Mouse (Mus musculus): Measurements from ENCODE around the gene Slc6a12. TPM values are rescaled to one million over a fixed set of nuclear protein-coding genes. Genes with fewer than 3 reads are reported as not detected.

Gene Slc6a12
- total and polyA plus RNA-seq, 2 experiments from 2014 or later = 2.8 to 5.0 TPM

DNA sequence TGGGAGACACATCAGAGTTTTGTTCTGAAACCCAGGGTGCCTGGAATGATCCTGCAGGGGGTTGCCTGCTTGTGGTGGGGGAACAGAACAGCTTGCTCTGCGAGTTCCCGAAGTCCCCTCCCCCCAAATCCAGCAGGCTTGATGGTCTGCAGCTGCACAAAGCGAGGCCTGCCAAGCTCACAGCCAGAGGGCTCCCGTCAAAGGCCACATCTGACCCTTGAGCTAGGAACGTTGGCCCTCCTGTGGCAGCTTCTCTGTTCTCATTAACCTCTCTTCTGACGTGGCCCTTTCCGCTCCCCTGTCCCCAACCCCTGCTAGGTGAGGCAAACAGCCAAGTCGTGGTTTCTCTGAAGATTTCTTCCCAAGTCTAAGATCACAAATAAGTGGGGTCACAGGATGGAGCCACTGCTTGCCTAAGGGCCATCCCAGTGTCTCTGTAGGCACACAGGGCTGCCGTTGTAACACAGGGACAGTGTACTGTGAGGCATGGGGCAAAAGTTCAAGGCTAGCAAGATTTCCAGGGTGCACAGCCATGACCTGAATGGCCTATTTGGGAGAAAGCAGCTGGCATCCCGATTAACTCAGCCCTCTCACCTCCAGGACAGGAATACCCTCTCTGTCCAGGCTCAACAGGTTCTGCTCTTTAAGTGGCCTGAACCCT lies 12.9 kb upstream of the Slc6a12 start:
- H3K4me2 ChIP-seq (ENCODE audit: low read depth) = no peak overlapping the region
- no peaks in the 10 kb centered on the region for H3K27me3 ChIP-seq (ENCODE audit: insufficient read depth, low read length)
- H3K4me1 ChIP-seq (ENCODE audit: insufficient read depth) = no peaks in the 10 kb centered on the region
- H3K27ac ChIP-seq (ENCODE audit: low read depth, low read length) = no peak overlapping the region
- no peak for TF ChIP-seq CTCF (IDR thresholded peaks at IDR 0.05; ENCODE audit: low read depth)
- 13% methylated on average over 10 of the region's 10 CpGs for WGBS
- no peaks in the 10 kb centered on the region for H3K9me3 ChIP-seq (ENCODE audit: low read length)
- no peak for DNase-seq
- H3K36me3 ChIP-seq (ENCODE audit: insufficient read depth) = no peaks in the 10 kb centered on the region
- H3K4me3 ChIP-seq (ENCODE audit: low read depth, low read length) = no peak overlapping the region
- peak; percentile 23; the same call in 1 of the 2 replicates for ATAC-seq
- H3K9ac ChIP-seq = no peak overlapping the region

GRCm38 (mm10) chr6:121335841-121336240 lies 7.0 kb upstream of the Slc6a12 start:
- no peaks in the 10 kb centered on the region for H3K4me1 ChIP-seq (ENCODE audit: insufficient read depth)
- no peaks in the 10 kb centered on the region for H3K27me3 ChIP-seq (ENCODE audit: insufficient read depth, low read length)
- ATAC-seq = no peak
- no peak overlapping the region for H3K4me3 ChIP-seq (ENCODE audit: low read depth, low read length)
- no peak overlapping the region for H3K4me2 ChIP-seq (ENCODE audit: low read depth)
- H3K9me3 ChIP-seq (ENCODE audit: low read length) = no peaks in the 10 kb centered on the region
- H3K27ac ChIP-seq (ENCODE audit: low read depth, low read length) = no peak overlapping the region
- DNase-seq = no peak
- 81% methylated on average over 9 of the region's 9 CpGs for WGBS
- no peak for TF ChIP-seq CTCF (IDR thresholded peaks at IDR 0.05; ENCODE audit: low read depth)
- no peaks in the 10 kb centered on the region for H3K36me3 ChIP-seq (ENCODE audit: insufficient read depth)
- H3K9ac ChIP-seq = no peak overlapping the region

- no peaks in the 10 kb centered on the region for H3K9me3 ChIP-seq (ENCODE audit: low read length)
- no peaks in the 10 kb centered on the region for H3K4me1 ChIP-seq (ENCODE audit: insufficient read depth)
- H3K9ac ChIP-seq = no peak overlapping the region
- ATAC-seq = no peak
- DNase-seq = no peak
- H3K36me3 ChIP-seq (ENCODE audit: insufficient read depth) = no peaks in the 10 kb centered on the region
- TF ChIP-seq CTCF (IDR thresholded peaks at IDR 0.05; ENCODE audit: low read depth) = no peak
- 75% methylated on average over 8 of the region's 8 CpGs for WGBS
- H3K27ac ChIP-seq (ENCODE audit: low read depth, low read length) = no peak overlapping the region
- no peak overlapping the region for H3K4me2 ChIP-seq (ENCODE audit: low read depth)
- no peaks in the 10 kb centered on the region for H3K27me3 ChIP-seq (ENCODE audit: insufficient read depth, low read length)
- H3K4me3 ChIP-seq (ENCODE audit: low read depth, low read length) = no peak overlapping the region
Observed at GRCm38 (mm10) chr6:121336558-121336957, 6.3 kb upstream of the Slc6a12 start.

GRCm38 (mm10) chr6:121337229-121337628 lies 5.6 kb upstream of the Slc6a12 start:
- no peak for TF ChIP-seq CTCF (IDR thresholded peaks at IDR 0.05; ENCODE audit: low read depth)
- H3K4me1 ChIP-seq (ENCODE audit: insufficient read depth) = no peaks in the 10 kb centered on the region
- ATAC-seq = no peak
- 91% methylated on average over 9 of the region's 9 CpGs for WGBS
- H3K27ac ChIP-seq (ENCODE audit: low read depth, low read length) = no peak overlapping the region
- H3K27me3 ChIP-seq (ENCODE audit: insufficient read depth, low read length) = no peaks in the 10 kb centered on the region
- no peaks in the 10 kb centered on the region for H3K36me3 ChIP-seq (ENCODE audit: insufficient read depth)
- no peak overlapping the region for H3K9ac ChIP-seq
- no peaks in the 10 kb centered on the region for H3K9me3 ChIP-seq (ENCODE audit: low read length)
- no peak for DNase-seq
- no peak overlapping the region for H3K4me3 ChIP-seq (ENCODE audit: low read depth, low read length)
- no peak overlapping the region for H3K4me2 ChIP-seq (ENCODE audit: low read depth)

DNA sequence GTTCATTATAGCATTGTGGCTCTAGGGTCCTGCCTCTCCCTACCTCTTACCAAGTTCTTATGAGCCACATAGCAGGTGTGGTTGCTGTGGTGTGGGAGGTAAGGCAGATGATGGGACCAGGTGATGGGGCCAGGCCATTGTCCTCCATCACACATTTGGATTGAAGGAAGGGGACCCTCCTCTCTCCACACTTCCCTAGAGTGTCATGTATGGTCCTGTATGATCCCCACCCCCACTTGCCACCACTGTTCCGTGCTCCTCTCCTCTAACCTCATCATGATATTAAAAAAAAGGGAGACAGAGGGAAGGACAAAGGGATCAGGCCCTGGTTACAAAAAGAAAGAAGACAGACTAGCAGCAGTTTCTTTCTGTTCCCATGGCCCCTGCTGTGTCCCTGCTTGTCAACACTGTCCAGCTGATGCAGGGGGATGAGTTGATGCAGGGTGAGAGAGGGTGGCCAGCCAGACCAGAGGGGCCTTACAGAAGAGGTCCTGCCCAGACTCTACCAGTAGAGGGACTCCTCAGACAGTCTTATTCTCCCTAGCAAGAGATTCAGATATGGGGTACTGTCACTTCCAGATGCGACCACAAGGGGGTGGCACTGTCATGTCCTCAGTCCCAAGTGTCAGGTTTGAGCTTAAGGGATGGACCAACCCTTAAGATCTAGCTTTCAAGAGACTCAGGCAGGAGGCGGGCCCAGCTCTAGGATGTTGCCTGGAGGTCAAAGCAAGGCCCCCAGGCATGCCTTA lies 4.9 kb upstream of the Slc6a12 start:
- Histone ChIP-seq H3K36me3 (ENCODE audit: insufficient read depth) (no peaks in the 10 kb centered on the region), H3K4me2 (ENCODE audit: low read depth) (no peak overlapping the region), H3K9ac (no peak overlapping the region), H3K27ac (ENCODE audit: low read depth, low read length) (no peak overlapping the region), H3K27me3 (ENCODE audit: insufficient read depth, low read length) (no peaks in the 10 kb centered on the region), H3K9me3 (ENCODE audit: low read length) (no peaks in the 10 kb centered on the region), H3K4me3 (ENCODE audit: low read depth, low read length) (no peak overlapping the region), H3K4me1 (ENCODE audit: insufficient read depth) (no peaks in the 10 kb centered on the region)
- WGBS = 26% methylated on average over 3 of the region's 3 CpGs
- peak; percentile 84 for ATAC-seq
- TF ChIP-seq CTCF (IDR thresholded peaks at IDR 0.05; ENCODE audit: low read depth) = peak; percentile 96
- DNase-seq = peak; percentile 84

- TF ChIP-seq CTCF (IDR thresholded peaks at IDR 0.05; ENCODE audit: low read depth) = no peak
- no peak overlapping the region for H3K4me2 ChIP-seq (ENCODE audit: low read depth)
- H3K9ac ChIP-seq = no peak overlapping the region
- H3K4me1 ChIP-seq (ENCODE audit: insufficient read depth) = no peaks in the 10 kb centered on the region
- H3K36me3 ChIP-seq (ENCODE audit: insufficient read depth) = no peaks in the 10 kb centered on the region
- H3K4me3 ChIP-seq (ENCODE audit: low read depth, low read length) = no peak overlapping the region
- WGBS = 49% methylated on average over 4 of the region's 4 CpGs
- ATAC-seq (no peak), DNase-seq (no peak)
- H3K9me3 ChIP-seq (ENCODE audit: low read length) = no peaks in the 10 kb centered on the region
- H3K27me3 ChIP-seq (ENCODE audit: insufficient read depth, low read length) = no peaks in the 10 kb centered on the region
- no peak overlapping the region for H3K27ac ChIP-seq (ENCODE audit: low read depth, low read length)
Observed at GRCm38 (mm10) chr6:121338519-121338896, 4.4 kb upstream of the Slc6a12 start.

DNA sequence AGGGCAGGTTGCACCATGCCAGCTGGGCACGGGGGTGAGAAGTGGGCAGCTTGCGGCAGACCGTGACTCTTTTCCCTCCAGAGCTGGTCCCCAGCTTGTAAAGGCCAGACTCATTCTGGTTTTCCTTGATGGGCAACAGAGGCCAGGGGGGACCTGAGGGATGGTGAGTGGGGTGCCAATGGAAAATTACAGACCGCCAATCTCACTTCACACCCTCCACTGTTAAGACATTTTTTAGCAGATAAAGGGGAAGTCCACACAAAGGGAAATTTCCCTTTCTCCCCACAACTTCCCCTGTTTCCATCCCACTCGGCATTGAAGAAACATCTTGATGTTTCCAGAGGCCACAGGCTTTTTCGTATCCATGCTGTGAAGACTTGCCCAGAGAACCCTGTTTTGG lies 1.2 kb upstream of the Slc6a12 start:
- Histone ChIP-seq H3K27me3 (ENCODE audit: insufficient read depth, low read length) (no peaks in the 10 kb centered on the region), H3K4me3 (ENCODE audit: low read depth, low read length) (no peak overlapping the region), H3K4me1 (ENCODE audit: insufficient read depth) (0 out of 2 replicates have a peak, but pooled peaks cover 3% of the 10 kb centered on the region), H3K9ac (no peak overlapping the region), H3K9me3 (ENCODE audit: low read length) (no peaks in the 10 kb centered on the region), H3K4me2 (ENCODE audit: low read depth) (no peak overlapping the region), H3K36me3 (ENCODE audit: insufficient read depth) (no peaks in the 10 kb centered on the region), H3K27ac (ENCODE audit: low read depth, low read length) (no peak overlapping the region)
- no peak for TF ChIP-seq CTCF (IDR thresholded peaks at IDR 0.05; ENCODE audit: low read depth)
- DNase-seq (no peak), ATAC-seq (no peak)
- 88% methylated on average over 6 of the region's 6 CpGs for WGBS

Data from forebrain, postnatal 0 days (tissue).